Mouse (Mus musculus) embryonic fibroblast, embryonic 13.5 days (primary cell): ENCODE measurements around the gene Cald1.
A peak's percentile ranks its signal among the peaks of the same experiment; 100 is the strongest.

Experiments used
- CTCF ChIP-seq: IDR thresholded peaks from 2 replicates; pipeline ENCODE4 v1.5.1; 2011; ENCODE audit warnings: mild to moderate bottlenecking, control low read depth, low read length, moderate library complexity, borderline replicate concordance; ENCODE audit not compliant: insufficient read depth
- POLR2A ChIP-seq: IDR thresholded peaks from 2 replicates; pipeline ENCODE4 v1.6.1; 2011; ENCODE audit warnings: low read depth, mild to moderate bottlenecking, control low read depth, low read length, moderate library complexity

GRCm38 (mm10) chr6:34549017-34549416 is 49.3 kb upstream of the Cald1 start:
- no peak for TF ChIP-seq POLR2A
- TF ChIP-seq CTCF = peak; percentile 61; the same call in 1 of the 2 replicates
